Comparison of ENCODE assay signal across 17 mouse cellular contexts in genomic region chr11:19935524-19936354, GRCm38 (mm10). TPM values are rescaled to one million over a fixed set of nuclear protein-coding genes. Genes with fewer than 3 reads are reported as not detected.
DNase-seq lines count a peak whose midpoint lies in the region; ATAC-seq and TF ChIP-seq lines count a peak whose summit lies in the region.
"Had no signal": no experiment of that assay in that cellular context is flagged by ENCODE, and none has a peak within 500 bp of the region (broad histone marks: within the 10 kb centered on the region; RNA-seq: fewer than 3 reads in every experiment).

No protein-coding gene starts in this region.

- 42% methylated on average over 7 of the region's 7 CpGs for WGBS in embryonic facial prominence, embryonic 13.5 days
- WGBS in embryonic facial prominence, embryonic 10.5 days, result 49% methylated on average over 7 of the region's 7 CpGs
- 33% methylated on average over 7 of the region's 7 CpGs for WGBS in kidney, embryonic 15.5 days
- 39% methylated on average over 7 of the region's 7 CpGs for WGBS in forebrain, embryonic 16.5 days

- 0 out of 2 replicates have a peak overlapping the region, but pooled peaks have one; percentile 11 for H3K27ac ChIP-seq in embryonic facial prominence, embryonic 13.5 days
- H3K27ac ChIP-seq in embryonic facial prominence, embryonic 10.5 days (replicated peaks), result no peak overlapping the region
- H3K27ac ChIP-seq in kidney, embryonic 15.5 days, result peak overlapping the region; percentile 62
- H3K27ac ChIP-seq in bone marrow macrophage, adult 2 months (ENCODE audit: insufficient read depth, low read depth, low read length), result peak overlapping the region; percentile 44
- H3K27ac ChIP-seq in forebrain, embryonic 16.5 days (ENCODE audit: low read length), result no peak overlapping the region
- H3K27ac ChIP-seq: embryonic facial prominence, embryonic 12.5 days; midbrain, embryonic 15.5 days had no signal

- no peak for DNase-seq in embryonic facial prominence, embryonic 10.5 days (ENCODE audit: low spot score)
- DNase-seq in kidney, postnatal 14 days, result no peak
- DNase-seq: adrenal gland, postnatal 14 days; gastrocnemius, postnatal 10 days; right cerebral cortex, postnatal 25 days; thymus, adult 18-20 months had no signal

- no peaks in the 10 kb centered on the region for H3K9me3 ChIP-seq in embryonic facial prominence, embryonic 13.5 days
- H3K9me3 ChIP-seq in embryonic facial prominence, embryonic 10.5 days, result no peaks in the 10 kb centered on the region
- H3K9me3 ChIP-seq in kidney, embryonic 15.5 days (replicated peaks), result no peaks in the 10 kb centered on the region
- no peaks in the 10 kb centered on the region for H3K9me3 ChIP-seq in forebrain, embryonic 16.5 days (ENCODE audit: control insufficient read depth, low read length)
- H3K9me3 ChIP-seq: embryonic facial prominence, embryonic 12.5 days; G1E; midbrain, embryonic 15.5 days had no signal

- no peak for ATAC-seq in embryonic facial prominence, embryonic 13.5 days (ENCODE audit: insufficient number of reproducible peaks, insufficient read depth, low FRiP score, low TSS enrichment, low read depth)
- ATAC-seq in kidney, embryonic 15.5 days (replicated peaks; ENCODE audit: low FRiP score), result no peak
- peak; percentile 66 for ATAC-seq in forebrain, embryonic 16.5 days
- ATAC-seq in activated CD4-positive, CD25-positive, alpha-beta regulatory T cell, adult 4 months, result no peak
- ATAC-seq in megakaryocyte-erythroid progenitor cell, adult 5-6 weeks (replicated peaks; ENCODE audit: low FRiP score, low TSS enrichment, poor library complexity, severe bottlenecking), result no peak
- ATAC-seq: inflammation-experienced regulatory T-cells, adult 6 months had no signal

- TF ChIP-seq POLR2A in bone marrow macrophage, adult 2 months (IDR thresholded peaks at IDR 0.05; ENCODE audit: borderline replicate concordance, low read depth, low read length), result no peak

- no peak for TF ChIP-seq CTCF in bone marrow macrophage, adult 2 months (IDR thresholded peaks at IDR 0.05; ENCODE audit: low read depth, low read length)

- H3K4me1 ChIP-seq in embryonic facial prominence, embryonic 13.5 days, result peaks cover 24% of the 10 kb centered on the region
- H3K4me1 ChIP-seq in embryonic facial prominence, embryonic 10.5 days, result peaks cover 22% of the 10 kb centered on the region
- peaks cover 40% of the 10 kb centered on the region for H3K4me1 ChIP-seq in kidney, embryonic 15.5 days
- H3K4me1 ChIP-seq in bone marrow macrophage, adult 2 months (ENCODE audit: control insufficient read depth, insufficient read depth, low read length), result peaks cover 43% of the 10 kb centered on the region
- H3K4me1 ChIP-seq in forebrain, embryonic 16.5 days (replicated peaks; ENCODE audit: control insufficient read depth, insufficient read depth, low read length), result peaks cover 17% of the 10 kb centered on the region

- no peaks in the 10 kb centered on the region for H3K27me3 ChIP-seq in embryonic facial prominence, embryonic 13.5 days
- H3K27me3 ChIP-seq in embryonic facial prominence, embryonic 10.5 days (replicated peaks; ENCODE audit: low read depth, poor library complexity, severe bottlenecking), result no peaks in the 10 kb centered on the region
- H3K27me3 ChIP-seq in kidney, embryonic 15.5 days, result no peaks in the 10 kb centered on the region
- H3K27me3 ChIP-seq in forebrain, embryonic 16.5 days (replicated peaks; ENCODE audit: control insufficient read depth, insufficient read depth, low read length), result no peaks in the 10 kb centered on the region
- H3K27me3 ChIP-seq: embryonic facial prominence, embryonic 12.5 days; midbrain, embryonic 15.5 days had no signal

- H3K9ac ChIP-seq in embryonic facial prominence, embryonic 13.5 days, result no peak overlapping the region
- no peak overlapping the region for H3K9ac ChIP-seq in kidney, embryonic 15.5 days
- H3K9ac ChIP-seq in forebrain, embryonic 16.5 days (replicated peaks; ENCODE audit: low read depth, low read length), result no peak overlapping the region
- H3K9ac ChIP-seq: embryonic facial prominence, embryonic 12.5 days; midbrain, embryonic 15.5 days had no signal

- no peak overlapping the region for H3K4me2 ChIP-seq in embryonic facial prominence, embryonic 13.5 days
- no peak overlapping the region for H3K4me2 ChIP-seq in kidney, embryonic 15.5 days
- H3K4me2 ChIP-seq in forebrain, embryonic 16.5 days (ENCODE audit: low read length), result no peak overlapping the region
- H3K4me2 ChIP-seq: embryonic facial prominence, embryonic 12.5 days; liver, embryonic 11.5 days; midbrain, embryonic 15.5 days had no signal

- no peak overlapping the region for H3K4me3 ChIP-seq in embryonic facial prominence, embryonic 13.5 days
- no peak overlapping the region for H3K4me3 ChIP-seq in embryonic facial prominence, embryonic 10.5 days
- no peak overlapping the region for H3K4me3 ChIP-seq in kidney, embryonic 15.5 days (replicated peaks)
- H3K4me3 ChIP-seq in bone marrow macrophage, adult 2 months (ENCODE audit: insufficient read depth, low read length), result no peak overlapping the region
- no peak overlapping the region for H3K4me3 ChIP-seq in forebrain, embryonic 16.5 days (replicated peaks; ENCODE audit: low read length)
- H3K4me3 ChIP-seq: embryonic facial prominence, embryonic 12.5 days; midbrain, embryonic 15.5 days had no signal

- H3K36me3 ChIP-seq in embryonic facial prominence, embryonic 13.5 days, result 0 out of 2 replicates have a peak, but pooled peaks cover 7% of the 10 kb centered on the region
- H3K36me3 ChIP-seq in embryonic facial prominence, embryonic 10.5 days (replicated peaks), result peaks cover 16% of the 10 kb centered on the region
- H3K36me3 ChIP-seq in kidney, embryonic 15.5 days, result peaks cover 3% of the 10 kb centered on the region; the same call in 1 of the 2 replicates
- H3K36me3 ChIP-seq in forebrain, embryonic 16.5 days (ENCODE audit: control insufficient read depth, insufficient read depth), result no peaks in the 10 kb centered on the region
- H3K36me3 ChIP-seq: midbrain, embryonic 15.5 days had no signal

RNA-seq across cellular contexts. Expression of gene Spred2, which starts 11.6 kb away (rescaled TPM):
- polyA plus RNA-seq in embryonic facial prominence, embryonic 13.5 days (2015; fragmentation: Nextera tagmentation; extraction: Ambion mirVana), result 10.2 and 10.5 TPM in 2 replicates
- polyA plus RNA-seq in embryonic facial prominence, embryonic 10.5 days (2016; fragmentation: Nextera tagmentation; extraction: Ambion mirVana), result 8.3 and 8.6 TPM in 2 replicates
- 9.8 and 11.0 TPM in 2 replicates for polyA plus RNA-seq in kidney, embryonic 15.5 days (2015; fragmentation: Nextera tagmentation; extraction: Ambion mirVana)
- 5.6 and 5.9 TPM in 2 replicates for polyA plus RNA-seq in bone marrow macrophage, adult 2 months (2012; ENCODE audit: insufficient read depth, insufficient read length, missing spikeins)
- 8.4 TPM in 2 replicates for polyA plus RNA-seq in forebrain, embryonic 16.5 days (2015; fragmentation: Nextera tagmentation; extraction: Ambion mirVana)
- 1 to 10 TPM; 2.1 to 3.4 TPM for polyA plus RNA-seq in activated CD4-positive, CD25-positive, alpha-beta regulatory T cell, adult 4 months (2017; shearing (Covaris generic))
- total RNA-seq in megakaryocyte-erythroid progenitor cell, adult 5-6 weeks (2014; fragmentation: Nextera tagmentation), result 21.5 and 23.6 TPM in 2 replicates
- 4.6 and 5.4 TPM in 2 replicates for total RNA-seq in megakaryocyte-erythroid progenitor cell, adult 5-6 weeks (2017)

Comparison
In these comparisons a context has a peak if more than half of its experiments do, and no peak if none do; other contexts are left out.
1. H3K27ac ChIP-seq: peak in embryonic facial prominence, embryonic 13.5 days (single experiment), kidney, embryonic 15.5 days (single experiment) and bone marrow macrophage, adult 2 months (single experiment); none in embryonic facial prominence, embryonic 10.5 days (single experiment) and forebrain, embryonic 16.5 days (single experiment).